Mouse (Mus musculus) layer of hippocampus, postnatal 36 days (tissue): ENCODE results near the gene Nemf. TPM values are rescaled to one million over a fixed set of nuclear protein-coding genes. Genes with fewer than 3 reads are reported as not detected.

Experiments used
- microRNA-seq, 2 experiments: library from miRNA; unstranded; fragments of <30 nt; microRNA quantifications; one replicate each; pipeline ENCODE4 v1.2.0; 2021
- total RNA-seq, 2 experiments: library from RNA; stranded (reverse); gene quantifications; 2 replicates each; pipeline ENCODE4 v1.2.3; 2021

Gene Nemf
- total RNA-seq, 2 experiments from 2014 or later, result 47.9 to 51.2 TPM

Small RNA genes within 50 kb of the gene (microRNA-seq; reads per million reads assigned to microRNA genes)
- gene Gm47299 (0 to 0.85 reads per million in 2 experiments), gene Gm47305 (0 reads per million in 2 experiments)

Other genes with a start within 250 kb of the Nemf start
- gene Rps29, start 198.0 kb downstream of the Nemf start, total RNA-seq, result 1,000 to 10,000 TPM; 1,096 to 1,116 TPM
- gene Lrr1, start 188.4 kb downstream of the Nemf start, total RNA-seq, result not detected
- gene Rpl36al, start 173.1 kb downstream of the Nemf start, total RNA-seq, result 100 to 1,000 TPM; 186 to 194 TPM
- gene Mgat2, start 173.0 kb downstream of the Nemf start, total RNA-seq, result 10 to 100 TPM; 27.0 to 29.3 TPM
- 1 to 10 TPM; 5.7 to 5.9 TPM for gene Gm49383, start 160.1 kb downstream of the Nemf start, total RNA-seq
- gene Dnaaf2, start 158.7 kb downstream of the Nemf start, total RNA-seq, result 1 to 10 TPM; 1.4 to 2.0 TPM
- 1 to 10 TPM; 2.3 to 2.9 TPM for gene Gm49384, start 152.9 kb downstream of the Nemf start, total RNA-seq
- gene Pole2, start 129.0 kb downstream of the Nemf start, total RNA-seq, result under 1 TPM; 0.75 to 0.99 TPM
- 10 to 100 TPM; 16.0 to 17.9 TPM for gene Klhdc1, start 116.0 kb downstream of the Nemf start, total RNA-seq
- 100 to 1,000 TPM; 117 to 128 TPM for gene Klhdc2, start 60.5 kb downstream of the Nemf start, total RNA-seq
- gene Arf6, start 15.0 kb upstream of the Nemf start, total RNA-seq, result 10 to 100 TPM; 48.3 to 50.3 TPM
- under 1 TPM; 0.60 to 0.66 TPM for gene Gm9887, start 15.3 kb upstream of the Nemf start, total RNA-seq
- gene Vcpkmt, start 225.9 kb upstream of the Nemf start, total RNA-seq, result 10 to 100 TPM; 18.2 to 19.3 TPM